Mouse (Mus musculus): Measurements from ENCODE around the gene Duoxa1.

Duoxa1 gene

GRCm38 (mm10) chr2:122298096-122298499 is 15.4 kb downstream of the Duoxa1 start, which contains the start of gene Duox2:
Duox2 (minus strand) TSS chr2:122298449.
- DNase-seq (ENCODE audit: low read depth), result no peak

- no peak for DNase-seq (ENCODE audit: low read depth)
Observed at GRCm38 (mm10) chr2:122297271-122298095, 16.0 kb downstream of the Duoxa1 start.

GRCm38 (mm10) chr2:122294916-122295315 is 18.6 kb downstream of the Duoxa1 start:
- DNase-seq (ENCODE audit: low read depth), result no peak

GRCm38 (mm10) chr2:122286137-122286536 is 27.4 kb downstream of the Duoxa1 start:
- no peak for DNase-seq (ENCODE audit: low read depth)

GRCm38 (mm10) chr2:122284091-122284490 is 29.4 kb downstream of the Duoxa1 start:
- DNase-seq (ENCODE audit: low read depth), result no peak

- DNase-seq (ENCODE audit: low read depth), result no peak
Observed at GRCm38 (mm10) chr2:122278769-122279168, 34.8 kb downstream of the Duoxa1 start.

GRCm38 (mm10) chr2:122266407-122267193 is 46.9 kb downstream of the Duoxa1 start:
- no peak for DNase-seq (ENCODE audit: low read depth)

GRCm38 (mm10) chr2:122264690-122265089 is 48.8 kb downstream of the Duoxa1 start:
- DNase-seq (ENCODE audit: low read depth), result no peak

GRCm38 (mm10) chr2:122260729-122261128 is 52.8 kb downstream of the Duoxa1 start:
- no peak for DNase-seq (ENCODE audit: low read depth)

- no peak for DNase-seq (ENCODE audit: low read depth)
Observed at GRCm38 (mm10) chr2:122255997-122256396, 57.5 kb downstream of the Duoxa1 start.

All from fibroblast of lung, adult 2 months (primary cell).